Mouse (Mus musculus) midbrain, embryonic 15.5 days (tissue): ENCODE measurements at regions not wholly inside any gene's neighbourhood (a gene's known extent, or its start where the extent isn't known, plus 50 kb on each side); places are given as distances from the start of the nearest gene placed in this dataset.

Source experiments
- ATAC-seq: fragments of 200-750 bp; cut with Nextera tagmentation; replicated peaks from 2 replicates; pipeline ENCODE4 v1.8.0; 2017; ENCODE audit warnings: moderate TSS enrichment
- H3K27ac ChIP-seq: fragments of 300-500 bp; sonication (generic); 2 replicates; pipeline ENCODE4 v1.5.1; 2015; ENCODE audit warnings: mild to moderate bottlenecking, inconsistent platforms
- H3K27me3 ChIP-seq: fragments of 300-500 bp; sonication (generic); replicated peaks from 2 replicates; pipeline ENCODE4 v1.6.1; 2015; ENCODE audit warnings: inconsistent platforms
- H3K36me3 ChIP-seq: fragments of 300-500 bp; sonication (generic); replicated peaks from 2 replicates; pipeline ENCODE4 v1.6.1; 2015; ENCODE audit warnings: inconsistent platforms
- H3K4me1 ChIP-seq: fragments of 300-500 bp; sonication (generic); 2 replicates; pipeline ENCODE4 v1.6.1; 2015; ENCODE audit warnings: inconsistent platforms
- H3K4me2 ChIP-seq: fragments of 300-500 bp; sonication (generic); 2 replicates; pipeline ENCODE4 v1.6.1; 2015; ENCODE audit warnings: inconsistent platforms, mild to moderate bottlenecking, moderate library complexity
- H3K4me3 ChIP-seq: fragments of 300-500 bp; sonication (generic); 2 replicates; pipeline ENCODE4 v1.5.1; 2015; ENCODE audit warnings: mild to moderate bottlenecking, inconsistent platforms
- H3K9ac ChIP-seq: fragments of 300-500 bp; sonication (generic); 2 replicates; pipeline ENCODE4 v1.6.1; 2015; ENCODE audit warnings: mild to moderate bottlenecking, inconsistent platforms
- H3K9me3 ChIP-seq: fragments of 300-500 bp; sonication (generic); 2 replicates; pipeline ENCODE4 v1.6.1; 2016; ENCODE audit warnings: inconsistent platforms
- WGBS: fragments of 180-500 bp; shearing (Covaris S2); methylation state at CpG from one replicate; pipeline ENCODE4 v1.1.7; 2015; ENCODE audit warnings: mixed read lengths; 5-methylcytosine and 5-hydroxymethylcytosine counted together

- Histone ChIP-seq H3K9me3 (no peaks in the 10 kb centered on the region), H3K9ac (no peak overlapping the region), H3K4me2 (peak overlapping the region; percentile 26), H3K4me1 (peaks cover 15% of the 10 kb centered on the region), H3K4me3 (no peak overlapping the region), H3K36me3 (no peaks in the 10 kb centered on the region), H3K27me3 (no peaks in the 10 kb centered on the region), H3K27ac (peak overlapping the region; percentile 70)
- ATAC-seq: peak; percentile 83
- 42% methylated on average over 3 of the region's 3 CpGs for WGBS
Observed at GRCm38 (mm10) chr14:72042112-72042880, 449.3 kb downstream of the Gm9195 start.

- H3K9ac ChIP-seq: no peak overlapping the region
- H3K4me3 ChIP-seq: no peak overlapping the region
- no peaks in the 10 kb centered on the region for H3K27me3 ChIP-seq
- WGBS: 87% methylated on average over 3 of the region's 3 CpGs
- H3K4me2 ChIP-seq: no peak overlapping the region
- H3K9me3 ChIP-seq: no peaks in the 10 kb centered on the region
- H3K36me3 ChIP-seq: no peaks in the 10 kb centered on the region
- no peak for ATAC-seq
- no peaks in the 10 kb centered on the region for H3K4me1 ChIP-seq
- no peak overlapping the region for H3K27ac ChIP-seq
Observed at GRCm38 (mm10) chr14:72030396-72030795, 461.2 kb downstream of the Gm9195 start.

GRCm38 (mm10) chr14:72027362-72028020 is 464.1 kb downstream of the Gm9195 start:
- Histone ChIP-seq H3K27me3 (no peaks in the 10 kb centered on the region), H3K36me3 (no peaks in the 10 kb centered on the region), H3K9me3 (no peaks in the 10 kb centered on the region), H3K4me3 (no peak overlapping the region), H3K4me1 (no peaks in the 10 kb centered on the region), H3K27ac (no peak overlapping the region), H3K4me2 (no peak overlapping the region), H3K9ac (no peak overlapping the region)
- no peak for ATAC-seq
- 73% methylated on average over 8 of the region's 8 CpGs for WGBS

DNA sequence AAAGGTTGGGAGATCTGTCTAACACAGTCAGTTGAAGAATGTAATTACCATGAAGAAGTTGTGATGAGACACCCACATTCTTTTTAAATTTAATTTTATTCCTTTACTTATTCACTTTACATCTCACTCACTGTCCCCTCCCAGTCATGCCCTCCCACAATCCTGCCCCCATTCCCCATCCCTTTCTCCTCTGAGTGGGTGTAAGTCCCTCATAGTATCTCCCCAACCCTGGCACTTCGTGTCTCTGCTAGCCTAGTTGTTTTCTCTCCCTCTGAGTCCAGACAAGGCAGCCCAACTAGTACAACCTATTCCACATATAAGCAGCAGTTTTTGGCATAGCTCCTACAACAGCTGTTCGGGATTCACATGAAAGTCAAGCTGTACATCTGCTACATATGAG is 487.3 kb downstream of the Gm9195 start:
- no peak for ATAC-seq
- no peak overlapping the region for H3K4me2 ChIP-seq
- H3K9me3 ChIP-seq: no peaks in the 10 kb centered on the region
- no peaks in the 10 kb centered on the region for H3K36me3 ChIP-seq
- H3K4me1 ChIP-seq: no peaks in the 10 kb centered on the region
- H3K4me3 ChIP-seq: no peak overlapping the region
- no peaks in the 10 kb centered on the region for H3K27me3 ChIP-seq
- no peak overlapping the region for H3K9ac ChIP-seq
- no peak overlapping the region for H3K27ac ChIP-seq
- WGBS: 85% methylated on average over 2 of the region's 2 CpGs

- 61% methylated on average over 7 of the region's 7 CpGs for WGBS
- Histone ChIP-seq H3K4me2 (no peak overlapping the region), H3K4me3 (no peak overlapping the region), H3K36me3 (no peaks in the 10 kb centered on the region), H3K9ac (no peak overlapping the region), H3K4me1 (no peaks in the 10 kb centered on the region), H3K27me3 (no peaks in the 10 kb centered on the region), H3K27ac (no peak overlapping the region), H3K9me3 (no peaks in the 10 kb centered on the region)
- no peak for ATAC-seq
Observed at GRCm38 (mm10) chr14:72002205-72003138, 489.2 kb downstream of the Gm9195 start.

DNA sequence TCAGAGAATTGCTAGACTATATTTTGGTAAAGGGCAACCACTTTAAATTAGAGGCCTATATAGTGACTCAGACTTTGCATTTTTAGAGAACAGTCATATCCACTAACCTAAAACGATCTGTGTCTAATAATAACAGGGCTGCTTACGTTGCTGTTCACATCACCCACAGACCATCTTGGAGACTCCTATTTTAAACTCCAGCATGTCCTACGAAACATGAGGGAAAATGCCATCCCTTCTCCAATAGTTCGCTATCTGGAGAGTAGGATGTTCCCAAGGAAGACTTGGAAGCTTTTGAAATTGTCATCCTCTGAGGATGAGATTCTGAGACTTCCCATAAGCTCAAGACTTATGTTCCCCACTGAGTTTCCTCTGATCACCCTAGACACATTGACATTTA is 518.6 kb downstream of the Gm9195 start:
- Histone ChIP-seq H3K4me1 (no peaks in the 10 kb centered on the region), H3K36me3 (no peaks in the 10 kb centered on the region), H3K4me2 (no peak overlapping the region), H3K4me3 (no peak overlapping the region), H3K9ac (no peak overlapping the region), H3K27me3 (no peaks in the 10 kb centered on the region), H3K27ac (no peak overlapping the region), H3K9me3 (no peaks in the 10 kb centered on the region)
- ATAC-seq: no peak
- WGBS: 85% methylated on average over 4 of the region's 4 CpGs

GRCm38 (mm10) chr14:71972521-71972920 is 519.1 kb downstream of the Gm9195 start:
- Histone ChIP-seq H3K4me3 (no peak overlapping the region), H3K9me3 (no peaks in the 10 kb centered on the region), H3K9ac (no peak overlapping the region), H3K4me2 (no peak overlapping the region), H3K27ac (no peak overlapping the region), H3K36me3 (no peaks in the 10 kb centered on the region), H3K27me3 (no peaks in the 10 kb centered on the region), H3K4me1 (no peaks in the 10 kb centered on the region)
- 90% methylated on average over 1 of the region's 1 CpGs for WGBS
- no peak for ATAC-seq

GRCm38 (mm10) chr14:71967646-71968045 is 524.0 kb downstream of the Gm9195 start:
- 62% methylated on average over 6 of the region's 6 CpGs for WGBS
- H3K4me2 ChIP-seq: no peak overlapping the region
- H3K4me3 ChIP-seq: no peak overlapping the region

GRCm38 (mm10) chr14:71963389-71964169 is 528.1 kb downstream of the Gm9195 start:
- no peak overlapping the region for H3K9ac ChIP-seq
- no peaks in the 10 kb centered on the region for H3K27me3 ChIP-seq
- 3% methylated on average over 4 of the region's 4 CpGs for WGBS
- no peak overlapping the region for H3K4me3 ChIP-seq
- peak; percentile 95 for ATAC-seq
- H3K4me1 ChIP-seq: peaks cover 11% of the 10 kb centered on the region
- H3K36me3 ChIP-seq: no peaks in the 10 kb centered on the region
- H3K9me3 ChIP-seq: no peaks in the 10 kb centered on the region
- H3K4me2 ChIP-seq: no peak overlapping the region
- peak overlapping the region; percentile 26; the same call in 1 of the 2 replicates for H3K27ac ChIP-seq

More at GRCm38 (mm10) chr14:71967646-71968045, 524.0 kb downstream of the Gm9195 start:
- peaks cover 11% of the 10 kb centered on the region for H3K4me1 ChIP-seq
- ATAC-seq: no peak
- no peaks in the 10 kb centered on the region for H3K36me3 ChIP-seq
- no peaks in the 10 kb centered on the region for H3K9me3 ChIP-seq
- H3K9ac ChIP-seq: no peak overlapping the region
- H3K27me3 ChIP-seq: no peaks in the 10 kb centered on the region
- no peak overlapping the region for H3K27ac ChIP-seq

DNA sequence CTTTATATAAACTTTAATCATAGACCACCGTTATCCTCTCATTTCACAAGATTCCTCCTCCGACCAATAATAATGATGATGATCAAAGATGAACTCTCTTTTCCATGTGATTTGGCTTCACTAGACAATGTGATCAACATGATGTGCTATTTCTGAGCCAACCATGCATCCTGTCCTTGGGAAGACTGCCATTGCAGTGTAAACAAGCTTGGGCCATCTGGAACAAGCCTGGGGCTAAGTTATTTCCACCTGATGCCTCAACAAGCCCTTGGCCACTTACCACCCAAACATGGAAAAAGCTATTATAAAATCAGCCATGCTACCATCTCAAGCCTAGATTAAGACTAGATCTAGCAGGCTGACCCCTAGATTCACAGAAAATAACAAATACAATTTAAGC is 542.9 kb downstream of the Gm9195 start:
- H3K9ac ChIP-seq: no peak overlapping the region
- no peaks in the 10 kb centered on the region for H3K27me3 ChIP-seq
- no peak overlapping the region for H3K4me2 ChIP-seq
- H3K36me3 ChIP-seq: no peaks in the 10 kb centered on the region
- H3K27ac ChIP-seq: no peak overlapping the region
- 93% methylated on average over 2 of the region's 2 CpGs for WGBS
- H3K4me3 ChIP-seq: no peak overlapping the region
- H3K9me3 ChIP-seq: no peaks in the 10 kb centered on the region
- ATAC-seq: no peak
- H3K4me1 ChIP-seq: no peaks in the 10 kb centered on the region

GRCm38 (mm10) chr14:71937157-71937485 is 554.5 kb downstream of the Gm9195 start:
- no peaks in the 10 kb centered on the region for H3K27me3 ChIP-seq
- H3K4me2 ChIP-seq: no peak overlapping the region
- ATAC-seq: no peak
- 82% methylated on average over 2 of the region's 2 CpGs for WGBS
- no peaks in the 10 kb centered on the region for H3K36me3 ChIP-seq
- H3K4me3 ChIP-seq: no peak overlapping the region
- no peak overlapping the region for H3K27ac ChIP-seq
- H3K9me3 ChIP-seq: no peaks in the 10 kb centered on the region
- H3K4me1 ChIP-seq: 0 out of 2 replicates have a peak, but pooled peaks cover 7% of the 10 kb centered on the region
- no peak overlapping the region for H3K9ac ChIP-seq
